Mouse (Mus musculus) lung, embryonic 15.5 days (tissue): ENCODE results near the gene Cacna1c. TPM values are rescaled to one million over a fixed set of nuclear protein-coding genes. Genes with fewer than 3 reads are reported as not detected.

Experiments used
- ATAC-seq: fragments of 200-750 bp; cut with Nextera tagmentation; 2 replicates; pipeline ENCODE4 v1.8.0; 2017; ENCODE audit warnings: moderate number of reproducible peaks, borderline replicate concordance; ENCODE audit not compliant: low FRiP score, low TSS enrichment; ENCODE audit errors: extremely low read depth
- H3K27ac ChIP-seq: fragments of 300-500 bp; sonication (generic); 2 replicates; pipeline ENCODE4 v1.5.1; 2015; ENCODE audit warnings: moderate library complexity, mild to moderate bottlenecking, inconsistent platforms
- H3K27me3 ChIP-seq: fragments of 300-500 bp; sonication (generic); 2 replicates; pipeline ENCODE4 v1.6.1; 2015; ENCODE audit warnings: inconsistent platforms
- H3K36me3 ChIP-seq: fragments of 300-500 bp; sonication (generic); 2 replicates; pipeline ENCODE4 v1.6.1; 2015; ENCODE audit warnings: inconsistent platforms
- H3K4me1 ChIP-seq: fragments of 300-500 bp; sonication (generic); 2 replicates; pipeline ENCODE4 v1.6.1; 2015; ENCODE audit warnings: inconsistent platforms
- H3K4me2 ChIP-seq: fragments of 300-500 bp; sonication (generic); 2 replicates; pipeline ENCODE4 v1.6.1; 2015; ENCODE audit warnings: inconsistent platforms, mild to moderate bottlenecking, moderate library complexity
- H3K4me3 ChIP-seq: fragments of 300-500 bp; sonication (generic); 2 replicates; pipeline ENCODE4 v1.5.1; 2015; ENCODE audit warnings: mild to moderate bottlenecking, inconsistent platforms
- H3K9ac ChIP-seq: fragments of 300-500 bp; sonication (generic); 2 replicates; pipeline ENCODE4 v1.6.1; 2015; ENCODE audit warnings: inconsistent platforms
- H3K9me3 ChIP-seq: fragments of 300-500 bp; sonication (generic); 2 replicates; pipeline ENCODE4 v1.6.1; 2016; ENCODE audit warnings: inconsistent platforms
- WGBS: fragments of 180-500 bp; shearing (Covaris S2); methylation state at CpG from one replicate; pipeline ENCODE4 v1.1.7; 2015; 5-methylcytosine and 5-hydroxymethylcytosine counted together
- polyA plus RNA-seq: library from polyadenylated mRNA; unstranded; fragments of >200 nt; fragmentation: Nextera tagmentation; extraction: Ambion mirVana; gene quantifications from 2 replicates; pipeline ENCODE4 v1.2.1, GENCODE M21; 2015

Gene Cacna1c
- polyA plus RNA-seq, 1 experiment from 2014 or later: 8.4 TPM

GRCm38 (mm10) chr6:119044148-119044547, 152.1 kb downstream of the Cacna1c start:
- WGBS: 62% methylated on average over 7 of the region's 7 CpGs
- H3K4me2 ChIP-seq: no peak overlapping the region
- peaks cover 61% of the 10 kb centered on the region for H3K4me1 ChIP-seq
- H3K36me3 ChIP-seq: no peaks in the 10 kb centered on the region
- no peaks in the 10 kb centered on the region for H3K27me3 ChIP-seq
- ATAC-seq: peak; percentile 79
- H3K4me3 ChIP-seq: no peak overlapping the region
- H3K27ac ChIP-seq: peak overlapping the region; percentile 65
- no peaks in the 10 kb centered on the region for H3K9me3 ChIP-seq
- no peak overlapping the region for H3K9ac ChIP-seq

DNA sequence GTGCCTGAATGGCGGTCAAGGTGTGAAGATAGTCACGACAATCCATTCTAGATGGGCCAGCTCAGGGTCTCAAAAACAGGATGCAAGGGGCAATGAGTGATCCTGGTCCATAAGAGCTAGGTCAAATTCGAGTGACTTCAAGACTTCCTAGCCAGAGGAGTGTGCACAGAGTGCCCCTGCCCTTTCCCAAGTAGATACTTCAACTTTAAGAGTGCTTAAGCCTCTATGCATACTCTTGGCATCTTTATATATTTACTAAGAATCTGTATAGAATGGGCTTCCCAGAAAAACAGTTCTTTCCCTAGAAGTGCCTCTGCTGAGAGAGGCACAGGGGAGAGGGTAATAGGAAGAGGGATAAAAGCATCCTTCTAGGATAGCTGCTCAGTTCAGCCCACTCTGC, 153.4 kb downstream of the Cacna1c start:
- ATAC-seq: no peak
- peaks cover 73% of the 10 kb centered on the region for H3K4me1 ChIP-seq

DNA sequence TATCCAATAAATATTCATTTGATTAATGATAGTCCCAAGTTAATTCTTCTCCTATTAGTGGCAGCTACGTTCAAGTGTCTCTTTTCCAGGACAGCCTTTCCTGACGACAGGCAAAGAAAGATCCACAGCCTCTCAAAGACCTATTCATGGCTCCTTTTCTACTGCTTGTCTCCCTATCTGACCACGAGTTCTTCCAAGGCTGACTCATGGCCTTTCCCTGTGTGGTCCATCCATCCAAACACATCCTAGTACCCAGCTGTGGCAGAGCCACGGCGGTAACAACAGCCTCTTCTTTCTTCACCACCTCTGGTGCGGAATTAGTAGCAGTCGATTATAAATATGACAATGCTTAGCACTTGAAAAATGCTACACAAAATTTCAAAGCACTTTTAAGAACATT, 155.3 kb downstream of the Cacna1c start:
- Histone ChIP-seq H3K9me3 (no peaks in the 10 kb centered on the region), H3K4me2 (no peak overlapping the region), H3K27ac (0 out of 2 replicates have a peak overlapping the region, but pooled peaks have one; percentile 13), H3K36me3 (no peaks in the 10 kb centered on the region), H3K27me3 (no peaks in the 10 kb centered on the region), H3K4me3 (no peak overlapping the region), H3K4me1 (peaks cover 88% of the 10 kb centered on the region), H3K9ac (no peak overlapping the region)
- WGBS: 59% methylated on average over 7 of the region's 7 CpGs
- no peak for ATAC-seq

More for the DNA sequence above, 153.4 kb downstream of the Cacna1c start:
- Histone ChIP-seq H3K9ac (no peak overlapping the region), H3K27me3 (no peaks in the 10 kb centered on the region), H3K9me3 (no peaks in the 10 kb centered on the region), H3K27ac (0 out of 2 replicates have a peak overlapping the region, but pooled peaks have one; percentile 65), H3K4me3 (no peak overlapping the region), H3K36me3 (no peaks in the 10 kb centered on the region), H3K4me2 (no peak overlapping the region)
- 64% methylated on average over 3 of the region's 3 CpGs for WGBS

GRCm38 (mm10) chr6:119039815-119040214, 156.4 kb downstream of the Cacna1c start:
- no peaks in the 10 kb centered on the region for H3K36me3 ChIP-seq
- no peak for ATAC-seq
- H3K27ac ChIP-seq: no peak overlapping the region
- H3K4me2 ChIP-seq: no peak overlapping the region
- no peak overlapping the region for H3K4me3 ChIP-seq
- no peak overlapping the region for H3K9ac ChIP-seq
- H3K9me3 ChIP-seq: no peaks in the 10 kb centered on the region
- WGBS: 82% methylated on average over 7 of the region's 7 CpGs
- H3K4me1 ChIP-seq: peaks cover 85% of the 10 kb centered on the region
- no peaks in the 10 kb centered on the region for H3K27me3 ChIP-seq

DNA sequence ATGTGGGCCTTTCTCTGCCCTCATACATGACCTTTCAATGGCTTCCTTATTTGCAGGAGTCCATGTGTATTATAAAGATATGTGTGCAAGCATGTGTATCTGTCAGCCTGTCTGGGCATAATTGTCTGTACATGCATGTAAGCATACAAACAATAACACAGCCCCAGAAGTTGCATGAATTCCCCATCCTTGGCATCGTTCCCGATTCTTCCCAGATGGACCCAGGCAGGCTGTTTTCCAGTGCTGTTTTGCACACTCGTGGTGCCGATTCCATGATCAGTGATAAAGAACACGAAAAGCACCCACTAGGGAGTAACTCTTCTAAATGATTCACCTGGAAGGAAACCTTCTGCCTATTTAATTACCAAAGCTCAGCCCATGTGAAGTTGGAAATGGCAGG, 156.9 kb downstream of the Cacna1c start:
- ATAC-seq: no peak
- Histone ChIP-seq H3K4me1 (peaks cover 82% of the 10 kb centered on the region), H3K36me3 (no peaks in the 10 kb centered on the region), H3K4me3 (no peak overlapping the region), H3K4me2 (no peak overlapping the region), H3K9me3 (no peaks in the 10 kb centered on the region), H3K9ac (no peak overlapping the region), H3K27me3 (no peaks in the 10 kb centered on the region), H3K27ac (no peak overlapping the region)
- WGBS: 60% methylated on average over 5 of the region's 5 CpGs

- Histone ChIP-seq H3K4me2 (peak overlapping the region; percentile 13), H3K4me1 (peaks cover 67% of the 10 kb centered on the region), H3K9me3 (no peaks in the 10 kb centered on the region), H3K4me3 (no peak overlapping the region), H3K27me3 (no peaks in the 10 kb centered on the region), H3K9ac (no peak overlapping the region), H3K27ac (peak overlapping the region; percentile 87), H3K36me3 (no peaks in the 10 kb centered on the region)
- WGBS: 30% methylated on average over 6 of the region's 6 CpGs
- peak; percentile 50; the same call in 1 of the 2 replicates for ATAC-seq
Observed at GRCm38 (mm10) chr6:119037815-119038214, 158.4 kb downstream of the Cacna1c start.

DNA sequence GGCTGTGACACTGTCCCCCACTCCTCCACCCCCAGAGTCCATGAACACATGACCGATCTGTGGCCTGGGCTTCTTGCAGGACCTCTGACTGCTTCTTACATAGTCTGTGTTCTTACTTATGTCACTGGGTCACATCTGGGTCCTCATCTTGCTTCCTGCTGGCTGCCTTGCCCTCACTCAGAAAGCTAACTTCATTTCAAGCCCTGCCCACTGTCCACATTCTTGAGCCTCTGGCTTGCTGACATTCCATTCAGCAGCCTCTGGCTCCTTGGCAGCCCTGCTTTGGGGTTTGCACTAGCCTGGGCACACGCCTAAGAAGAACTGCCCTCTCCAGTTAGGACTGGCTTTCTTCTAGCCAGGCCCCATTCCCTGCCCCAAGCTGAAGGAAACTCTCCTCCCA, 159.2 kb downstream of the Cacna1c start:
- H3K9ac ChIP-seq: no peak overlapping the region
- H3K27me3 ChIP-seq: no peaks in the 10 kb centered on the region
- H3K4me1 ChIP-seq: peaks cover 60% of the 10 kb centered on the region
- no peaks in the 10 kb centered on the region for H3K9me3 ChIP-seq
- WGBS: 44% methylated on average over 2 of the region's 2 CpGs
- ATAC-seq: peak; percentile 72
- no peak overlapping the region for H3K4me3 ChIP-seq
- H3K4me2 ChIP-seq: no peak overlapping the region
- H3K27ac ChIP-seq: peak overlapping the region; percentile 87
- no peaks in the 10 kb centered on the region for H3K36me3 ChIP-seq

- 51% methylated on average over 6 of the region's 6 CpGs for WGBS
Observed at GRCm38 (mm10) chr6:119035361-119035760, 160.9 kb downstream of the Cacna1c start.

GRCm38 (mm10) chr6:119034947-119035346, 161.3 kb downstream of the Cacna1c start:
- Histone ChIP-seq H3K36me3 (no peaks in the 10 kb centered on the region), H3K27me3 (no peaks in the 10 kb centered on the region), H3K4me2 (no peak overlapping the region), H3K9me3 (no peaks in the 10 kb centered on the region), H3K9ac (no peak overlapping the region), H3K4me1 (peaks cover 45% of the 10 kb centered on the region), H3K27ac (no peak overlapping the region), H3K4me3 (no peak overlapping the region)
- ATAC-seq: no peak
- 66% methylated on average over 2 of the region's 2 CpGs for WGBS

More at GRCm38 (mm10) chr6:119035361-119035760, 160.9 kb downstream of the Cacna1c start:
- Histone ChIP-seq H3K27ac (no peak overlapping the region), H3K4me1 (peaks cover 47% of the 10 kb centered on the region), H3K27me3 (no peaks in the 10 kb centered on the region), H3K36me3 (no peaks in the 10 kb centered on the region), H3K4me3 (no peak overlapping the region), H3K9me3 (no peaks in the 10 kb centered on the region), H3K9ac (no peak overlapping the region), H3K4me2 (no peak overlapping the region)
- ATAC-seq: no peak

DNA sequence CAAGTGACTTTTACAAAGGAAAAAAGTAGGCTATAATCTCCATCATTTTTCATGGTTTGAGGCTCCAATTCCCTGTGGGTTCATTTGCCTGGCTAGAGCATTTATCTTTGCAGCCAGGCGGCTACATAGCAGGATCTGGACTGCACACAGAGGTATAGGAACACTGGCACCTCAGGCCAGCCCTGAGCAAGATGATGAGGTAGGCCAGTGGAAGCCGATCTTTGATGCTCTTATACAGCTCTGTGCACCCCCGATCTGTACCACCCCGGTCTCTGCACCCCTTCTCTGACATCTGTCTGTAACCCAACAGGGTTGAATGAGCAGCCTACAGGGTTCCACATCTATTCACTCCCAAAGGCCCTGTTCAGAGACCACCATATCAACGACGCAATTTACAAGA, 168.3 kb downstream of the Cacna1c start:
- ATAC-seq: no peak
- Histone ChIP-seq H3K36me3 (no peaks in the 10 kb centered on the region), H3K4me3 (no peak overlapping the region), H3K9ac (no peak overlapping the region), H3K27ac (no peak overlapping the region), H3K4me2 (no peak overlapping the region), H3K9me3 (no peaks in the 10 kb centered on the region), H3K27me3 (no peaks in the 10 kb centered on the region), H3K4me1 (peaks cover 11% of the 10 kb centered on the region; the same call in 1 of the 2 replicates)
- WGBS: 80% methylated on average over 6 of the region's 6 CpGs

DNA sequence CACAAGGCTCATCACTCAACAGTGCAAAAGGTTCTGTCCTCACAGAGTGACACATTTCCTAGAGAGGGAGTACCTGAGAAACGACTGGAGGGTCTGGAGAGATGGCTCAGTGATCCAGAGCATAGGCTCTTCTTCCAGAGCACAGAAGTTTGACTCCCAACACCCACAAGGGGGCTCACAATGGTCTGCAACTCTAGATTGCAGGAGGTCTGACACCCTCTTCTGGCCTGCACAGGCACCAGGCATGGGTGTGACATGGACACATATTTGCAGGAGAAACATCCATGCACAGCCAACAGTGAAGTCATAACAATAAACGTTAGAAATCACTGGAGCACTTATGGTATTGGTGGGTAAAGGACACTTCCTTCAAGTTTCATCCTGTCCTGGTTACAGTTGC, 173.4 kb downstream of the Cacna1c start:
- Histone ChIP-seq H3K9ac (no peak overlapping the region), H3K27ac (no peak overlapping the region), H3K4me2 (no peak overlapping the region), H3K4me3 (no peak overlapping the region), H3K27me3 (no peaks in the 10 kb centered on the region), H3K9me3 (no peaks in the 10 kb centered on the region), H3K4me1 (peaks cover 28% of the 10 kb centered on the region), H3K36me3 (no peaks in the 10 kb centered on the region)
- ATAC-seq: no peak
- 49% methylated on average over 2 of the region's 2 CpGs for WGBS

DNA sequence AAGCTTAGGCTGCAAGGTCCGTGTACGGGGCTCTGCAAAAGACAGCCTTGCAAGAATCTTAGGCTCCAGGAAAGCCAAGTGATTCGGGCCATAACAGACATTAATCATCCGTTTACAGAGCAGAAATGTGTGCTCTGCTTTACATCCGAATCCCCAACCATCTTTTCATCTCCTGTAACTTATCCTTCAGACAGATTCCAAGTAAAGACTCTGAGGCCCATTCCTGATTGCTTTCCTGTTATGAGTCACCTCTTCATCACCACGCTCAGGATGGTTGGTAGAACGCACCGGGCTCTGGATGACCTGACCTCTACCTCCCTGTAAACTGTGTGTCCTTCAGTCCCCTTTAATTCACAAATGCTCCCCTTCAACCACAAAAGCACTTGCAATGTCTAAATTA, 175.0 kb downstream of the Cacna1c start:
- H3K36me3 ChIP-seq: no peaks in the 10 kb centered on the region
- H3K9me3 ChIP-seq: no peaks in the 10 kb centered on the region
- ATAC-seq: no peak
- H3K27ac ChIP-seq: no peak overlapping the region
- H3K9ac ChIP-seq: no peak overlapping the region
- peaks cover 23% of the 10 kb centered on the region for H3K4me1 ChIP-seq
- no peak overlapping the region for H3K4me2 ChIP-seq
- no peaks in the 10 kb centered on the region for H3K27me3 ChIP-seq
- H3K4me3 ChIP-seq: no peak overlapping the region
- WGBS: 59% methylated on average over 8 of the region's 8 CpGs

- no peaks in the 10 kb centered on the region for H3K36me3 ChIP-seq
- H3K4me3 ChIP-seq: no peak overlapping the region
- H3K4me1 ChIP-seq: peaks cover 23% of the 10 kb centered on the region
- no peak overlapping the region for H3K4me2 ChIP-seq
- H3K27ac ChIP-seq: no peak overlapping the region
- no peak for ATAC-seq
- no peaks in the 10 kb centered on the region for H3K9me3 ChIP-seq
- H3K27me3 ChIP-seq: no peaks in the 10 kb centered on the region
- 88% methylated on average over 6 of the region's 6 CpGs for WGBS
- no peak overlapping the region for H3K9ac ChIP-seq
Observed at GRCm38 (mm10) chr6:119018956-119019355, 177.3 kb downstream of the Cacna1c start.
